In the genomic region with DNA sequence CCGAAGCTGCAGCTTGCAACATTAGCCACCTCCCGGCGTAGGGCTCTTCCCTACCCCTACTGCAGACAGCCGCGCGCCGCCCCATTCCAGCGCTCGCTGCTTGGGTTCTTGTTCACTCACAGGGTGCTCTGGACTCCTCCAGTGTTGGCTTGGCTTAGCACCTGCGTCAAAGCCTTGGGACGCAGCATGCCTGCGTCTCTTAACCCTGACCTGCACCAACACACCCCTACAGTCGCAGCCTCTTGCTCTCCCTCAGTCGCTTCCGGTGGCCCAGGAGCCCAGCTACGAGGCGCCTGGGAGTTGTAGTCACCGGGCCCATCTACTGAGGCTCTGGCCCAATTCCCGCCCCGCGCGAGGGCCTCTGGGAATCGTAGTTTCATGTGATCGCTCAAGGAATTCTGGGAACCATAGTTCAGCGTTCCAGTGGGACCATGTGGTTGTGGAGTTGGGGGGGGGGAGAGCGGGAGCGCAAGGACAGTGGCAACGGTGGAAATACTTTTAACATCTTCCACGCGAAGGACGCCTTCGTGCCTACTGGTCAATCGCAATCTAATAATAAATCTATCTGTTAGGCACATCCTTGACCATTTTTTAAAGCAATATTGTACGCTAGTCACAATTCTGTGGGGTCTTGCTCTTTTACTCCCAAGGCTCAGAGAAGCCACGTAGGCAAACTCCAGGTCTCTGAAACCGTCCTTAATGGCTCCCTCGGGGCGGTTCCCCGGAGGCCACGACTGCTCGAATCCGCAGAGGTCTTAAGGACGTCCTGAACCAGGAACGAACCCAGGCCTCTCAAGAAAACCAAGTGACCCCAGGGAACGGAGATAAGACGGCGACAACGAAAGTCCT, we compare ENCODE assay signal across 8 mouse cellular contexts. TPM values are rescaled to one million over a fixed set of nuclear protein-coding genes. Genes with fewer than 3 reads are reported as not detected.
DNase-seq lines count a peak whose midpoint lies in the region; ATAC-seq and TF ChIP-seq lines count a peak whose summit lies in the region.

Gene Lamtor2, minus strand, starts transcription at position 399 of the 849 bp plus-strand sequence.

- H3K4me3 ChIP-seq in G1E (ENCODE audit: low read depth, low read length), result peak within 1 kb of the TSS; percentile 95
- H3K4me3 ChIP-seq in forebrain, embryonic 16.5 days (replicated peaks; ENCODE audit: low read length), result peak within 1 kb of the TSS; percentile 99
- H3K4me3 ChIP-seq in layer of hippocampus, adult 2 months, result peak within 1 kb of the TSS; percentile 98
- peak within 1 kb of the TSS; percentile 91 for H3K4me3 ChIP-seq in lung, embryonic 14.5 days (ENCODE audit: low read depth, low read length)
- H3K4me3 ChIP-seq in olfactory bulb, adult 2 months (ENCODE audit: insufficient read depth, low read depth, low read length), result peak within 1 kb of the TSS; percentile 91
- H3K4me3 ChIP-seq in thymus, adult 2 months (ENCODE audit: control insufficient read depth, insufficient read depth, low read length), result peak within 1 kb of the TSS; percentile 92

- H3K4me1 ChIP-seq in G1E (ENCODE audit: insufficient read depth, low read depth, low read length), result peaks cover 61% of the 10 kb centered on the region
- H3K4me1 ChIP-seq in forebrain, embryonic 16.5 days (replicated peaks; ENCODE audit: control insufficient read depth, insufficient read depth, low read length), result peaks cover 28% of the 10 kb centered on the region
- H3K4me1 ChIP-seq in lung, embryonic 14.5 days (ENCODE audit: insufficient read depth), result 0 out of 2 replicates have a peak, but pooled peaks cover 7% of the 10 kb centered on the region
- H3K4me1 ChIP-seq in olfactory bulb, adult 2 months (ENCODE audit: control insufficient read depth, insufficient read depth, low read length), result peaks cover 11% of the 10 kb centered on the region
- H3K4me1 ChIP-seq in thymus, adult 2 months (replicated peaks; ENCODE audit: control insufficient read depth, insufficient read depth, low read length), result peaks cover 12% of the 10 kb centered on the region

- peak within 1 kb of the TSS; percentile 94 for H3K9ac ChIP-seq in forebrain, embryonic 16.5 days (replicated peaks; ENCODE audit: low read depth, low read length)
- H3K9ac ChIP-seq in lung, embryonic 14.5 days, result peak within 1 kb of the TSS; percentile 88

- no peak for TF ChIP-seq CTCF in G1E (IDR thresholded peaks at IDR 0.05; ENCODE audit: low read depth, low read length)
- TF ChIP-seq CTCF in layer of hippocampus, adult 2 months (conservative IDR thresholded peaks at IDR 0.05), result no peak
- TF ChIP-seq CTCF in lung, embryonic 14.5 days (IDR thresholded peaks at IDR 0.05; ENCODE audit: low read depth), result no peak
- TF ChIP-seq CTCF in olfactory bulb, adult 2 months (IDR thresholded peaks at IDR 0.05; ENCODE audit: insufficient read depth, low read depth, low read length), result no peak
- 0 out of 2 replicates have a peak, but pooled peaks have one; percentile 15 for TF ChIP-seq CTCF in thymus, adult 2 months (IDR thresholded peaks at IDR 0.05; ENCODE audit: borderline replicate concordance, control insufficient read depth, extremely low read depth, insufficient read depth, low read length, poor library complexity)

- H3K27me3 ChIP-seq in G1E (ENCODE audit: insufficient read depth, low read length), result no peaks in the 10 kb centered on the region
- no peaks in the 10 kb centered on the region for H3K27me3 ChIP-seq in forebrain, embryonic 16.5 days (replicated peaks; ENCODE audit: control insufficient read depth, insufficient read depth, low read length)
- no peaks in the 10 kb centered on the region for H3K27me3 ChIP-seq in lung, embryonic 14.5 days (ENCODE audit: insufficient read depth, low read length)
- H3K27me3 ChIP-seq in thymus, adult 2 months (ENCODE audit: control insufficient read depth, insufficient read depth, low read length), result no peaks in the 10 kb centered on the region

- peak; percentile 92 for DNase-seq in G1E (ENCODE audit: low spot score)
- DNase-seq in cerebellum, adult 18-20 months, result peak; percentile 98
- DNase-seq in heart, postnatal 36 days, result peak; percentile 95 to 97
- peak; percentile 99 for DNase-seq in layer of hippocampus, adult 2 months (ENCODE audit: low spot score in 2 of 2)
- DNase-seq in lung, embryonic 14.5 days, result peak; percentile 99
- DNase-seq in thymus, adult 2 months, result peak; percentile 95

- peak within 1 kb of the TSS; percentile 95 for H3K4me2 ChIP-seq in forebrain, embryonic 16.5 days (ENCODE audit: low read length)
- peak within 1 kb of the TSS; percentile 92 for H3K4me2 ChIP-seq in lung, embryonic 14.5 days

- TF ChIP-seq POLR2A in olfactory bulb, adult 2 months (IDR thresholded peaks at IDR 0.05; ENCODE audit: insufficient read depth, low read depth, low read length), result peak; percentile 74
- TF ChIP-seq POLR2A in thymus, adult 2 months (IDR thresholded peaks at IDR 0.05; ENCODE audit: control insufficient read depth, extremely low read depth, insufficient read depth, low read length, poor library complexity), result peak; percentile 72

- H3K9me3 ChIP-seq in G1E (replicated peaks), result no peaks in the 10 kb centered on the region
- H3K9me3 ChIP-seq in forebrain, embryonic 16.5 days (ENCODE audit: control insufficient read depth, low read length), result no peaks in the 10 kb centered on the region
- no peaks in the 10 kb centered on the region for H3K9me3 ChIP-seq in lung, embryonic 14.5 days (ENCODE audit: low read depth, low read length)

- peak; percentile 89 for ATAC-seq in G1E (ENCODE audit: extremely low read depth, insufficient number of reproducible peaks, low FRiP score, poor library complexity, severe bottlenecking)
- ATAC-seq in forebrain, embryonic 16.5 days, result peak; percentile 93
- ATAC-seq in lung, embryonic 14.5 days (ENCODE audit: insufficient read depth), result peak; percentile 91

- peak within 1 kb of the TSS; percentile 95 for H3K27ac ChIP-seq in forebrain, embryonic 16.5 days (ENCODE audit: low read length)
- peak within 1 kb of the TSS; percentile 99 for H3K27ac ChIP-seq in layer of hippocampus, adult 2 months
- peak within 1 kb of the TSS; percentile 99 for H3K27ac ChIP-seq in lung, embryonic 14.5 days (ENCODE audit: low read depth)
- H3K27ac ChIP-seq in olfactory bulb, adult 2 months (ENCODE audit: insufficient read depth, low read depth, low read length), result peak within 1 kb of the TSS; percentile 88
- peak within 1 kb of the TSS; percentile 73 for H3K27ac ChIP-seq in thymus, adult 2 months (ENCODE audit: control insufficient read depth, insufficient read depth, low read length)

- WGBS in forebrain, embryonic 16.5 days, result under 1% methylated on average over 48 of the region's 48 CpGs
- under 1% methylated on average over 48 of the region's 48 CpGs for WGBS in lung, embryonic 14.5 days
- WGBS in olfactory bulb, adult 2 months, result under 1% methylated on average over 48 of the region's 48 CpGs
- WGBS in thymus, adult 2 months, result under 1% methylated on average over 48 of the region's 48 CpGs

- intact Hi-C loops in heart, postnatal 36 days (cut with DNase I), result loop anchor here (2.0 to 10.0 kb wide), 3 partner anchors 22 to 1702 kb away; partner anchors contain the start of gene Crtc2

- peaks cover 60% of the 10 kb centered on the region for H3K36me3 ChIP-seq in G1E (replicated peaks)
- peaks cover 6% of the 10 kb centered on the region; the same call in 1 of the 2 replicates for H3K36me3 ChIP-seq in forebrain, embryonic 16.5 days (ENCODE audit: control insufficient read depth, insufficient read depth)
- peaks cover 26% of the 10 kb centered on the region for H3K36me3 ChIP-seq in lung, embryonic 14.5 days (ENCODE audit: insufficient read depth)
- H3K36me3 ChIP-seq in thymus, adult 2 months (ENCODE audit: control insufficient read depth, insufficient read depth, low read length), result no peaks in the 10 kb centered on the region; the same call in 1 of the 2 replicates

RNA-seq across cellular contexts. Expression of gene Lamtor2, which starts in this region (rescaled TPM):
- total RNA-seq in G1E (2014; fragmentation: Nextera tagmentation) (44.7 and 64.5 TPM in 2 replicates), G1E (2017) (97.5 and 98.0 TPM in 2 replicates)
- 96.1 and 182 TPM in 2 replicates for polyA plus RNA-seq in G1E (2012)
- 149 and 193 TPM in 2 replicates for polyA plus RNA-seq in forebrain, embryonic 16.5 days (2015; fragmentation: Nextera tagmentation; extraction: Ambion mirVana)
- total RNA-seq in heart, postnatal 36 days (2021), result 10 to 100 TPM; 94.6 to 99.1 TPM
- 100 to 1,000 TPM in 1 of 2 experiments, 10 to 100 TPM in 1; 96.0 to 106 TPM for total RNA-seq in layer of hippocampus, adult 2 months (2021)
- polyA plus RNA-seq in lung, embryonic 14.5 days (2014; fragmentation: Nextera tagmentation; extraction: Ambion mirVana), result 77.6 and 93.9 TPM in 2 replicates
- 853 TPM in 1 of 2 replicates, not detected in the other for polyA plus RNA-seq in olfactory bulb, adult 2 months (2012; ENCODE audit: insufficient read depth, insufficient read length, low replicate concordance, missing spikeins)
- 128 and 141 TPM in 2 replicates for polyA plus RNA-seq in thymus, adult 2 months (2012; rRNA removed)

Comparison
In these comparisons a context has a peak if more than half of its experiments do, and no peak if none do; other contexts are left out.
1. Peak in every context shown above with its lines: DNase-seq, ATAC-seq, H3K4me3 ChIP-seq and H3K27ac ChIP-seq.